Mouse (Mus musculus) kidney, postnatal 36 days (tissue): ENCODE data around the gene Ubac1.

Experiments
- DNase-seq, 2 experiments: peaks; one replicate each; pipeline ENCODE4 v3.0.0; 2021 to 2022; ENCODE audit warnings: mixed read lengths in 2 of 2

The Ubac1 gene

DNA sequence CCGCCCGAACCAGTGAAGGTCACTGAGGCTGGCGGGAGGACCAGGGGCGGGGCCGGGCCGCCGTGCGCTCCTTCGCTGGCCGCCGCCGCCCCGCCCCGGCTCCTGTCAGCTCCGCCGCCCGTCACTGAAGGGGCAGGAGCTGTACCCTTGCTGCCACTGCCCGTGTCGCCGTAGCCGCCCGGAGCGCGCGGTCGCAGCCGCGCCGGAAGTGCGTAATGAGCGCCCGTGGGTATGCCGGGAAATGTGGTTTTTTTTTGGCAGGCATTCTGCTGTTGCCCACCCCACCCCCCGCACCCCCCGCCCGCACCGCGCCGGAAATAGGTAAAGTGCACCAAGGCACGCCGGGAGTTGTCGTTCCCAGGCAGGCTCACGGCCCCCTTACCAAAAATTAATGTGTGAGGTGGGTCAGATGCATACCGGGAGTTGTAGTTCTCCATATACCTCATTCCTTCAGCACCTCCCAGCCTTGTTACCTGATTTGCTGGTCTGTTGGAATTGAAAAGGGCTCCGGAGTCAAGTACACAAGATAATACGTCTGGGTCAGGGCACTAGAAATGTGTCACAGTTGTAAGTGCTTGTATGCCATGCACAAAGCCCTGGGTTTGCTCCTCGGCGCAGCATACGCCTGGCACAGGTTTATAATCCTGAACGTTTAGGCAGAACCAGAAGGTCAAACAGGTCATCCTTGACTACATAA lies at the start of gene Ubac1:
Gene Ubac1, minus strand, starts transcription at position 187 of the 697 bp plus-strand sequence.
- peak; percentile 95 for DNase-seq

DNA sequence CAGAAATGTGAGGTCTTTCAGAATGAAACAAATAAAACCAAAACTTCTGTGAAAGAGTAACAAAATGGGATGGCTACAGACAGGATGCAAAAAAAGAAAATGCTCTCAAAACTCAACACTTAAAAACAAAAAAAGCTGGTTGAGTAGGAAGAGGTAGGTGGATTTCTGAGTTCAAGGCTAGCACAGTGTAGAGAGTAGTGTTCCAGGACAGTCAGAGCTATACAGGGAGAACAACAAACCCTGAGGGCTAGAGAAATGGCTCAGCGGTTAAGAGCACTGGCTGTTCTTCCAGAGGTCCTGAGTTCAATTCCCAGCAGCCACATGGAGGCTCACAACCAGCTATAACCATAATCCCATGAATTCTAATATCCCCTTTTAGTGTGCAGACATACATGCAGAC lies 47.0 kb upstream of the Ubac1 start:
- DNase-seq = no peak

DNA sequence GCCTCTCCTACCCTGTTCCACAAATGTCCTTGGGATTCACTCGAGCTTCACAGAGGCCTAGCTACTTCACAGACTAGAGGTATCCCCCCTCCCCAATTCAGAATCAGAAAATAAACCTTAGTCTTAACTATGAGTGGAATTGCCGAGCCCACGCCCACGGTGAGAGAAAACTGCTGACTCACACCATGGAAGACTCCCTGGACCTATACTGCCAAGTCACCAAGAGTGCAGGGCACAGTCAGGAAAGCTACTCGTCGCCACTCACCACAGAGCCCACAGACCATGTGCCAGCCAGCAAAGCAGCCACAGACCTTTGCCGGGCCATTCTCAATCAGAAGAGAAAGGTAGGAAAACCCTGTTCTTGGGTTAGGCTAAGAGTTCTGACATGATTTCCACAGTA lies 46.6 kb upstream of the Ubac1 start:
- no peak for DNase-seq

DNA sequence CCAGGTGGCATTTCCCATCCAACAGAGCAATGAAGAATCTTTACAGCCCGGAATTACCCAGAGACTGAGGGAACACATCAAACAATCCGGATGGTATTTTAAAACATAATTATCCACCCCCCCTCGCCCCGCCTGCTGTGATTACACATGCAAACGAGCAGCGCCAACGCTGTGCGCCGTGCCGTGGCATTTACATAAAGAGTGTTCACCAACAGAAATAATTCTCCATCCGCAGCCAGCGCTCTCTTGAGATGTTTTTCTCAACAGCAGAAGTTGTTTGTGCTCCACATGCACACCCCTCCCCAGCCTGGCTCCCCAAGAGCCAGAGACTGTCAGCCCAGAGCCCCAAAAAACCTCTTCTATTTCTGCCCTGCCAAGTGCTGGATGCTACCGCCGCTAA lies 45.0 kb upstream of the Ubac1 start:
- DNase-seq = no peak

DNA sequence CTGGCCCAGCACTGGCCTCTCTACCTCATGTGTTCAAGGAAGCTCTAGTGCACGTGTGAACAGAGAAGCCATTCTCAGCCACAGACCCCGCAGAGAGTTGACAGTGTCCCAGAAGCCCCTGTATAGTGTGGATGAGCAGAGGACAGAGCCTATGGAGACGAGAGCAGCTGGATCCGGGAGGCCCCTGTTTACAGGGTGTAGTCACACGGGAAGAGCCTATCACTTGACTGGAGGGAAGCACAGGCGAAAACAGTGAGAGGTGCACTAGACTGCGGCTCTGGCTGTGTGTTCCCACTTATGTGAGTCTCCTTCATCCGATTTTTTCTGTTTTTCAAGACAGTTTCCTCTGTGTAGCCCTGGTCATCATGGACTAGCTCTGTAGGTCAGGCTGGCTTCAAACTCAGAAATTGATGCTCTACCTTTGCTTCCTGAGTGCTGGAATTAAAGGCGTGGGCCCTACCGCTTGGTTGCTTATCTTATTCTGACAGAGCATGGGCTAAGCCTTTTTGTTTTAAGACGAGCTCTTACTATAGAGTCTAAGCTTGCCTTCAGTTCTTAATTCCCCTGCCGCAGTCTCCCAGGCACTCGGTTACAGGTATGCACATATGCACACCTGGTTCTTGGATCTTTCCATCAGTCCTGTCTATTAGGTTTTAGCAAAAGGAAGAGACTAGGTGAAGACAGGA lies 41.3 kb upstream of the Ubac1 start:
- no peak for DNase-seq

DNA sequence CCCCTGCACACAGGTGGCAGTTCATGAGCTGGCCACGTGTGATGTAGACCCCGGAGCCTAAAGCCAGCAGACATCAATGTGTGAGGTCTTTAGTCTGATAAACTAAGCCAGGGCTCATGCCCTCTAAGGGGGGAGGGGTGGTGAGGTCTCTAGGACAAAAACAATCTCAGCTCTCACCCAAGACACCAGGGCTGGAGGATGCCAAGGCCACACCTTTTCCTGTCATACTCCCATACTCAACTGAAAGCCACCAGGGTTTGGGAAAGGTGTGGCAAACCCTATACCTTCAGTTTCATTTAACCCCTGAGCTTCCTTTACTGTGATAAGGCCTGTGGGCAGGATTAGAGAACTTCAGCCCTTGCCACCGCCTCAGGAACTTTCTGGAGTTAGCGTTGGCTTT lies 40.7 kb upstream of the Ubac1 start:
- no peak for DNase-seq

DNA sequence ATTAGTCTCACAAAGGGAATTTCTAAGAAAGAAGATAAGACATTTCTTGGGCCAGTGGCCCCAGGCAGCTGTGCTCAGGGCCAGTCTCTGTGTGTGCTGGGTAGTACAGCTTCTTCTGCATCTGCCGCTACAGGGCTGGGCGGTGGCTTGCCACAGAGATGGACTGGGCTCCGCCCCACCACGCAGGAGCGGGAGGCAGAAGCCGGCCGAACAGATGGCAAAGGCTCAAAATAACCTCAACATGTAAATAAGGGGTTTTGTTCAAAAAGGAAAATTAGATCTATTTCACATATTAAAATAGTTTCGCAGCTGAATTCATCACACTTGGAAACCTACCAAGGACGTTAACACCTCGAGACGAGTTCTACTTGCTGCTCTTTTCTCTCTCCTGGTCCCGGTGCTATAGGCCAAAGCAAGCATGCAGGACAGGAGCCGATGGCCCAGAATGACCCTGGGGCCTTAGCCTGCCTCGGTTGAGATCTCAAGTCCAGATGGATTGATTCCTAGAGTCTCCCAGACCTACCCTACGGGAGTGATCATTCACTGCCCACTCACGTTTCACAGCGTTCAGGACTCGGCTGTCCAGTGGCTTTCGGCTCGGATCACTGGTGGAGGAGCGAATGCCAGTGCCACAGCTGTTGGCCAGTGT lies 39.6 kb upstream of the Ubac1 start:
- DNase-seq = no peak

DNA sequence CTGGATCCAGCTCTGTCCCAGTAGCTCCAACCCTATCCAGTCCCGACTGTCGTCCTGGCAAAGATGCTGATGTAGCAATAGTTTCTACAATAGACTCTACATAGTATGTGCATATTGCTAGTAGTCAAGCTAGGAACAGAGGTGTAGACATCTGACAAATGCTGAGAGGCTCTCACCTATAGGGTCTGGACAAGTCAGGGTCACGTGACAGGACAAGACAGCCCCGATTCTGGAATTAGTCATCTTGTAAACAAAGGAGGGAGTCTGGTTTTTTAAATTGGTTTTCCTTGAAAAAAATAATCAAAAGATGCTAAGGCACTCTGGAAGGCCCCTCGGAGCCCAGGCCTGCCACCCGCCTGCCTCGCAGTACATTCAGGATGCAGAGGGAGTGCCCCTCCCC lies 35.5 kb upstream of the Ubac1 start:
- no peak for DNase-seq

DNA sequence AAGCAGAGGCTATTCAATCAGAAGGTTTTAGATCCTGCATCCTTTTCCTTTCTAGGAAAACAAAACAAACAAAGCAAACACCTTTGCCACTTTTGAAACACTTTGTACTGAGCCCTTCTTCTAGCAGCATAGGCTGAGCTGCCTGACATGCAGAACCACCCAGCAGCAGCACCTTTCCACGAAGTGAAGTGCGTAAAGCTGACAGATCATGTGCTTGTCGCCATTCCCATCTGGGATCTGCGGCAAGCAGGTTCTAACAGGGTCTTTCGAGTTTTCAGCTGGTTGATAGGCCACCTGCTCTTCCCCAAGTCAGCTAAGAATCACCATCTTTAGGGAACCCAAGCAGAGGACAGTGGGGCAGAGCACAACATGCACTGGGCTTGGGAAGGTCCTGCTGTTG lies 34.7 kb upstream of the Ubac1 start:
- no peak for DNase-seq

DNA sequence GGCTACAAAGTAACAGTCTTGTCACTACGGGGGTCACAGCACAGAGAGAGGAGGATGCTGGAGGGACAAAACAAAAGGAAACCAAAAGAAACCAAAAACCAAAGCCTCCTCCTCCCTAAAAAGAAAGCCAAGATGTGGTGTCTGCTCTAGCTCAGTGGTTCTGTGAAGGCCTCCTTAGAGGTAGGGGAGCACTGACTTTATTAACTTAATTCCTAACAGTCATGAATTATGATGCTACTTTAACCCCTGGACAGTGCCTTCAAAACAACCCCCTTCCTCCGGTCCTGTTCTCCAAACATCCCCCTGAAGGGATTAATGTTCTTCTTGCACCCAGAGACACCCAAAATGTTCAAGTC lies 34.2 kb upstream of the Ubac1 start:
- no peak for DNase-seq

DNA sequence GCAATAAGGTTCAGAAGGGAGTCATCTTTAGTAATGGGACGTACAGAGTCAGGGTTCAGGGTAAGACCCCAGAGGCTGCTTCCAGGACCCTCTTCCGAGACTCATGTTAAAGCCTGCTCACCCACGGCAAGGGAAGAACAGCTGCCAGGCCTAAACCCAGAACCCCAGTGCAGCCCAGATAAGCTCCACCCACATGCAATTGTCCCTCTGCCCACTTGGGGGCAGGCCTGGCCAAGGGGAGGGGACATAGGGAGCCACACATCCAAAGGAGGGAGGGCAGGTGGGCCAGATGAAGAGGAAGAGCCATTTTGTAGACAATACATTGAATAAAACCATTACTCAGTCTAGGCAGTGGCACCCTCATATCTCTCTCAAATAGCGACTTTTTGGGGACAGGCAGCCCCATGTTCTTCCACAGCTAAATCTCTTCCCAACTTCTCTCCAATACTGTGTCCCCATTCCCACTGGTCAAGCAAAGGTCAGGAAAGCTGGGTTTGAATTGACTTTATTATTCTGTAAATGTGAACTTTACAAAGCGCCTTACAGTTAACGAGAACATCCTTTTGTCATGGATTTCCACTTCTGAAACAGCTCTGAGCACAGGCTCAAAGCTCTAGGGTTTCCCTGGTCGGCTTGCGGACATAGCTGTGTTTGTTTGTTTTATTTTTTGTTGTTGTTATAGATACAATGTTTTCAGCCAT lies 33.6 kb upstream of the Ubac1 start:
- peak; percentile 67 to 81 for DNase-seq

DNA sequence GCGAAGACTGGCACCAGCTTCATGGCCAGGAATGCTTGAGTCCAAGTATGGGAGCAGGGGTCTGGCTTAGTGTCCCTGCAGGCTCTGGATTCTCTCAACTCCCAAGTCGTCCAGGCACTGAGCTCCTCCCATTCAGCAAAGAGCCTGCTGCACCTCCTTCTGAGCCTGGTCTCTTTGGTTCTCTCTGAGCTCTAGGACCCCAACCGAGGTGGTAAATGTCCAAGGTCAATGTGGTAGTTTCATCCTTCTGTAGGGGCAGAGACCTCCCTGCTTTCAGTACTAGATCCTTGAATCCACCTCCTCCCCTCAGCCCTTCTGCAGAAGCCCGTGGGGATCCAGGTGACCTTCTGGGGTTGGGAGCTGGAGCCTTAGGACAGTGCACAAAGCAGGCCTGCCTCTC lies 31.3 kb upstream of the Ubac1 start:
- no peak for DNase-seq

DNA sequence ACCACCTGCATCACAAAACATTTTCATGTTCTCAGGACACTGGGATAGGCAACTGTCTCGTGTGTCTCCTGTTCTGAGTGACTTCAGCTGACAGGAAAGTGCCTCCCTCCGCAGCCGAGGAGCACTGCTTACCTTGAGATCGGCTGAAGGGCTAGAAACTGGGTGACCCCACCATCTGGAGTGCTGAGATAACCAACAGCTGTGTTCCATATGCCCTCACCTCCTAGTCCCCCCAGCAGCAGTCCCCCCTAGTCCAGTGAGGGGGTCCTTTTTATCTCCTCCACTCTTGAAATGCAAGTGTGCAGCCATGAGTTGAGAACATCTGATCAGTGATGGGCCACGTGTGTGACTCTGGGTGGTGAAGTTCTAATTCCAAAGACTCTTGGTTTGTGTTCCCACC lies 27.3 kb upstream of the Ubac1 start:
- no peak for DNase-seq

DNA sequence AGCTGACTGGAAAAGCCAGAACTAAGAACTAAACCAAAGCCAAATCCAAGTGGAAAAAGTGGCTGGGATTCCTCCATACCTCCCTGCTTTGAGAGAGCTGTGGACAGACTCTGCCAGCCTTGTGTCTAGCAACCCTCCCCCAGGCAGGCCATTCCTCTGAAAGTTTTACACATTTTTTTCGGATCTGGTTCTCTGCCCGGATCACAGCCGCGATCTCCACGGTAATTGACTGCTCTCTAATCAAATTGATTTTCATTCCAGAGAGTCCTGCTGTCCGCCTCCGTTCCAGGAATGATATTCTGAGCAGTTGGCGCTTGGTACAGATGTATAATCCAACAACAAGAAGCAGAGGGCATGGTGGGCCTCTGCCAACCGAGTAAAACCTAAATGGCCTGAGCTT lies 22.7 kb upstream of the Ubac1 start:
- no peak for DNase-seq

DNA sequence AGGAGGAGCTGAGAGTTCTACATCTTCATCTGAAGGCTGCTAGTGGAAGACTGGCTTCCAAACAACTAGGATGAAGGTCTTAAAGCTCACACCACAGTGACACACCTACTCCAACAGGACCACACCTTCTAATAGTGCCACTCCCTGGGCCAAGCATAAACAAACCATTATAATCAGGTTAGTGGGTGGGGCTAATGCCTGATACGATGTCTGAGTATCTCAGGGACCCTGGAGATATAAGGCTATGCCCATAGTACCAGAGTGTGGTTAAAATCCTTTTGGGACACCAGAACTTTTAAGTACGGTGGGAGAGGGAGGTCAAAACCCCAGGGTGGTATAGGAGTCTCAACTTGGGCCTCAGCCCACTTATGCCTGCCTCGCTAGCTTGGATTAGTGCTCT lies 21.1 kb upstream of the Ubac1 start:
- no peak for DNase-seq

DNA sequence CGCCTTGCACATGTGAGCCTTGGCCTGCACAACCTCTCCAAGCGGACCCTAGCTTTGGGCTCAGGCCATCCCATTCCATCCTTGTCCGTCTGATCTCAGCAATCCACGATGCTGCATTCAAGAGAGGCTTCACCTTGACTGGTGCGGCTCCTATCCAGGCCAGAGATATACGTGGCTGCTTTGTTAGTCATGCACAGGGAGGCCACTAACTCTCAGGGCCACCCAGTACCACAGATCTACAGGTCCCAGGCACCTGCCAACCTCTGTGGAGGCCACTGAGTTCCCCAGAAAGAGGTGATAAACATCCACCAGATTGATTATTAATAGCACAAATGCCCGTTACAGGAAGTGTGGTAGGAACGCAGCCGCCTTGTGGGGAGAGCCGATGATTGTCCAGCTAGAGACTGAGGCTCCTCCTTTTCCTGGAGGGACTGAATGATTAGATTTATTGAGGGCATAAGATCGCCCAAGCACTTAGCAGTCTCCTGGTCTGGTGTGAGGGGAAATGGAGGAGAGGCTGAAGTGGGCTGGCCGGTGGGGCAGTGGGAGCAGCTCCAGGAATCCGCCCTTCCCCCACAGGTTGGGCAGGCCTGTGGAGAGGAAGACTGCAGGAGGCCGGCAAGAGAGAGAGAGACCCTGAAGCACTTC lies 19.7 kb upstream of the Ubac1 start:
- DNase-seq = peak; percentile 52 to 64

DNA sequence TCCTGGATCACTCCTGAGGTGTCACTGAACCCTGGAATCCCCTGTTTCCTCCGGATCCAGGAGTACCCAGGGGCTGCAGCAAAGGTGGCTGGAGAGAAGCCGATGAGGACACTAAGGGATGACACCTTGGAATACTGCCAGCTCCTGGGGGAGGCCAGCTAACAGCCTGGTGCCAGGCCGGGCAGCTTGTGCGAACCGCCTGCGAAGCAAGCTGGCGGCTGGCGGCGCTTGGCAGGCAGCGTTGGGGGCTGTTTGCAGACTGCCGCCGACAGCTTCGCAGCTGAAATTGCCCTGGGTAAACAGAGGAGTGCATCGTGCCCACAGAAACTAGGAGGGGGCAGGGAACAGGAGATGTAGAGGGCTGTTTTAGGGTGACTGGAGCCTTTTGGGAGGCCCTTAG lies 18.4 kb upstream of the Ubac1 start:
- DNase-seq = peak; percentile 27 to 44

DNA sequence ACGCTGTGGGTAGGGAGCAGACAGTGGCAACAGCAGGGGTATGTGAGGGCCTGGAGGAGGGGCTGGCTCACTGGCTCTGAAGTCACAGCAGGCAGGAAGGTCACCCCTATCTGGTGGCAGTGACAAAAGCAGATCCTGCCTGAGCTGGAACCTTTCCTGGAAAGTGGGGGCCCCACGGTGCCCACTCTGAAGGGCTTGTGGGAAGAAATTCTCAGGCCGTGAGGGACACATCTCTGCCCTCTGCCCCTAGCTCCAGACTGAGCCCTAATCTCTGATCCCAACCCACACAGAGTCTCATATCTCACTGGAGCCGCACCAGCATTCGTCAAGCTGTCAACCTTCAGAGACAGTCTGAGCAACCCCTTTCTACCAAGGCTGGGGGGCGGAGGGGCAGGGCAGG lies 15.8 kb upstream of the Ubac1 start:
- no peak for DNase-seq

DNA sequence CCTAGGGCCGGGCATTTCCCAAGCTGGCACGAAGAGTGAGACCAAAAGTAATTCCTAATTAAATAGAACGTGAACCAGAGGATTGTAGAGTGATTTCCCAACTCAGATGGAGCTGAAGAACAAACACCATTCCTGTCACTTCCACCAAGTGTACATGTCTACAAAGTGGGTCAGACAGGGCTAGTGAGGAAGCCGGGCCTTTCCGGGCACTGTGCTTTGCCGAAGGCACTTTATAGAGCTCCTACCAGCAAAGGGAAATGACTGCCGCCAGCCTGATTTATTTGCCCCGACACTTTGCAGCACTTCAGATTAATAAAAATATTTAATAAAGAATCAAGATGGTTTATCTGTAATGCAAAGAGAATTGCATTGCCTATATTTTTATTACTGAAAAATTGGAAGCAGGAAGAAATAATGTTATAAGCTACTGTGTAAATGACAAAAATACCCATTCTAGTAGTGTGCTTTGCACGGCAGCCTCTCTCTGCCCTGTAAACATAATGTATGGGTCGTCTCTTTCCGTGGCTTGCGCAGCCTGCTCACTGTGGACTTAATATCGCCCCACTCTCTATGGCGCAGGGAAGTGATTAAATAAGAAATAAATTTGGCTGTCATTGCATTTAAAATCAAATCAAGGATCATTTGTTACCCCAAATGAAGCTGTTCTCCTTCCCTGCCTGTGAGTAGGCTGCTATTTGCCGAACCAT lies 12.9 kb upstream of the Ubac1 start:
- DNase-seq = peak; percentile 23 to 49

DNA sequence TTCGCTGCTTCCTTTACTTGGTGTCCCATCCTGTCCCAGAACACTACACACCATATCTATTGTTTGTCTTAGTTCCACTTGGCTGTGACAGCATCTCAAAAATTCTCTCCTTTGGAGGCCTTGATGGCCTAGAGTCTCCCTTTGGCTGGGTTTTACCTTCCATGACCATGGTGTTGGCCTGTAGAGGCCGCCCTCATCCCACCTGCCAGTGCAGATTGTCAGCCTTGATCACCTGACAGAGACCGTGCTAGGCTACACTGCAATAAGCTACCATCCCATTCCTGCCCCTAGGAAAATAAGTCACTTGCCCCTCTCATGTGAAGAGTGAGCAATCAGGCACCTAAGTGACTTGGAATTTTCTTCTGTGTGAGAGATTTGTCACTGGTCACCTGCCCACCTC lies 8.7 kb upstream of the Ubac1 start:
- DNase-seq = peak; percentile 13 to 57

DNA sequence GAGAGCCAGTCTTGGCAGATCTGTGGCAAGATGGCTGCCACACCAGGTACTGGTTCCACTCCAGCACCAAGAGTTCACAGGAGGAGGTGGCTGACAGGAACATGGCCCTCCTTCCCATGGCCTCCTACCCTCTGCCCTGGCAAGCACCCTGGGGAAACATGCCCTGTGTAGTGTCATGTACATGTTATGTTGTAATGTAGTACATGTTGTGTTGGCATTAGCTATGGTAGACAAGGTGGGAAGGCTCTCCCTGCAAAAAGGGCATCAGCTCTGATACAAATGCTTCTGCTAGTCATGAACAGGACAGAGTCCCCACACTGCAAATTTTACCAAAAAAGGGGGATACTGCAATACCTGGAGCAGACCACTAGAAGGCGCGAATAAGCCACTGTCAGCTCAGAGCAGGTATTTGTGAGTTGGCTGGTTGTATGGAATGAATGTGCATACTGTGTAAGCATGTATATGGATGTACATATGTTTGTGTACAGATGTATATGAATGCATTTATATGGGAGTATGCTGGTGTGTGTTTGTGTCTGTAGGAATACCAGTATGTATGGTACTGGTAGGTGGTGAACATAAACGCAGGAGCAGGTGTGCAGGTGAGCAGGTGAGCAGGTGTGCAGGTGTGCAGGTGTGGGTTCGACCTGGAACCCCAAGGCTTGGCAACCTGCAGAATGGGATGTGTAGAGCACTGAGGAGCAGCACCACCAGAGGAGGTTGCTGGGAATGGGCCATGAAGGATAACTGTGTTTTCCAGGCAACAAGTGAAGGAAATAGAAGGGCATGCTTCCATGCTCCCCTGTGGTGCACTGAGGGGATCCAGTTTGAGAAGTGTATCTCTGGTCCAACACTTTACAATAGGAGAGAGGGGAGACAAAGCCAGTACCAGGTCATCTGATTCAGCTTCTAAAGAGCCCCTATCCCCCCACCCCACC lies 2.9 kb upstream of the Ubac1 start:
- peak; percentile 19 to 57 for DNase-seq
